Mouse (Mus musculus) lung, embryonic 14.5 days (tissue): ENCODE measurements around the gene Trp53. TPM values are rescaled to one million over a fixed set of nuclear protein-coding genes. Genes with fewer than 3 reads are reported as not detected.

ENCODE experiments used
- ATAC-seq: fragments of 200-750 bp; cut with Nextera tagmentation; 2 replicates; pipeline ENCODE4 v1.8.0; 2017; ENCODE audit warnings: mild to moderate bottlenecking, moderate TSS enrichment, moderate library complexity; ENCODE audit not compliant: insufficient read depth
- DNase-seq: peaks from one replicate; pipeline ENCODE4 v3.0.0-alpha.2; 2015
- H3K27ac ChIP-seq: fragments of 300-500 bp; sonication (generic); 2 replicates; pipeline ENCODE4 v1.5.1; 2014; ENCODE audit warnings: low read depth, mild to moderate bottlenecking, moderate library complexity
- H3K27me3 ChIP-seq: fragments of 300-500 bp; sonication (generic); 2 replicates; pipeline ENCODE4 v1.6.1; 2014; ENCODE audit warnings: low read length, control low read depth; ENCODE audit not compliant: insufficient read depth
- H3K36me3 ChIP-seq: fragments of 300-500 bp; sonication (generic); 2 replicates; pipeline ENCODE4 v1.6.1; 2014; ENCODE audit warnings: control low read depth; ENCODE audit not compliant: insufficient read depth
- H3K4me1 ChIP-seq: fragments of 300-500 bp; sonication (generic); 2 replicates; pipeline ENCODE4 v1.6.1; 2014; ENCODE audit warnings: antibody characterized with exemption, control low read depth; ENCODE audit not compliant: insufficient read depth
- H3K4me2 ChIP-seq: fragments of 300-500 bp; sonication (generic); 2 replicates; pipeline ENCODE4 v1.6.1; 2014; ENCODE audit warnings: mild to moderate bottlenecking
- H3K4me3 ChIP-seq: fragments of 300-500 bp; sonication (generic); 2 replicates; pipeline ENCODE4 v1.5.1; 2014; ENCODE audit warnings: low read depth, low read length
- H3K9ac ChIP-seq: fragments of 300-500 bp; sonication (generic); 2 replicates; pipeline ENCODE4 v1.6.1; 2014
- H3K9me3 ChIP-seq: fragments of 300-500 bp; sonication (generic); 2 replicates; pipeline ENCODE4 v1.6.1; 2016; ENCODE audit warnings: low read depth, low read length, control low read depth
- CTCF ChIP-seq: IDR thresholded peaks from 2 replicates; pipeline ENCODE4 v1.5.1; 2016; ENCODE audit warnings: antibody characterized with exemption, low read depth
- WGBS: fragments of 180-500 bp; shearing (Covaris S2); extraction: QIAGEN DNeasy Blood & Tissue Kit; methylation state at CpG from one replicate; pipeline ENCODE4 v1.1.7; 2014; 5-methylcytosine and 5-hydroxymethylcytosine counted together
- polyA plus RNA-seq: library from polyadenylated mRNA; unstranded; fragments of >200 nt; fragmentation: Nextera tagmentation; extraction: Ambion mirVana; gene quantifications from 2 replicates; pipeline ENCODE4 v1.2.1, GENCODE M21; 2014

The Trp53 gene
- polyA plus RNA-seq, 1 experiment from 2014 or later: 202 TPM

DNA sequence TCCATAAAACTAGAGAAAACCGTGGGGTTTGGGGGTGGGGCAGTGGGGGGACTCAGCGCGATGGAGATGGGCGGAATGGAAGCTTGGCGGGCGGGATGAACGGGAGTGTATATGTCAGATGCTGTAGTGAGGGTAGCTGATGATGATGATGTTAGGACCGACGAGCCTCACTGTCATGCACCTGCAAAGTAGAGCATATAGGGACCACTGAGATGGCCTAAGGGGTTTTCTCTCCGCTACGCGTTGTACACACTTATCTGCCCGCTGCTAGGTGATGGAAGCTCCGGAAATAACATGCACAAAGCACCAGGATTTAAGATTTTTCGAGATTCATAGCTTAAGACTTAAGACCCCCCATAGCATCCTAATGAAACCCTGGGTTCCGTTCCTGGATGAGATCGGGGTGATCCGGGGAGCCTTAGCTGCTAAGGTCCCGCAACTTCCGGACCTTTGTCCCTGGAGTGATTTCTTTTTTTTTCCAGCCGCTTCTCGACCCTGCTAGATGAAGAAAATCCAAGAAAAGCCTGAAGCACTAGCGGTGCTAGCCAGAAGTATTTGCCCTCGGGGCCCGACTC, 500 bp downstream of the Trp53 start:
- H3K9me3 ChIP-seq: no peaks in the 10 kb centered on the region
- H3K9ac ChIP-seq: peak overlapping the region; percentile 76
- peak; percentile 4; the same call in 1 of the 2 replicates for ATAC-seq
- peak overlapping the region; percentile 84 for H3K4me3 ChIP-seq
- H3K4me2 ChIP-seq: peak overlapping the region; percentile 63
- no peaks in the 10 kb centered on the region for H3K27me3 ChIP-seq
- peaks cover 29% of the 10 kb centered on the region for H3K36me3 ChIP-seq
- DNase-seq: peak; percentile 34
- under 1% methylated on average over 25 of the region's 25 CpGs for WGBS
- TF ChIP-seq CTCF: no peak
- peak overlapping the region; percentile 91 for H3K27ac ChIP-seq
- peaks cover 11% of the 10 kb centered on the region for H3K4me1 ChIP-seq

DNA sequence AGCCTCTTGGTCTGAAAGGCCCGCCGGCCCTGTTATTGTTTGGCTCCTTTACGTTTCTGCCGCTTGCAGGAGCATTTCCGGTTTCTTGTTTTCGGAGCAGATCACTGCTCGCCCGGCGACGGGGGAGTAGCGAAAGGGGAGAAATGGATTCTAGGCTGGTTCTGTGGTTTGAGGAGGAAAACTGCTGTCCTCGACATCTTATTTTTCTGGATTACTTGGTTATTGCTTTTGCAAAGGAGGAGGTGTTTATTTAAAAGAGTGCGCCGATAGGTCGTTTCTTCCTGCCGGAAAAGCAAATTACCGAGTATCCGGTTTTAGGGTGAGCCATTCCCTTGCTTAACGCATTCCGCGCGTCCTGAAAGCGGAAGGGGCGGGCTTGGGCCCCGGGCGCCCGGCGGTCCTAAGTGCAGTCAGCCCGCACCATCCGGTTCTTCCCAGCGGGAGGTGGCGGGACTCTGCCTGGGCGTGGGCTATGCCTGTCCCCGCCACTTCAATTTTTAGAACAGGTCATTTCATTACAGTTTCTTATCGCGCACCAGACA, 1.1 kb downstream of the Trp53 start:
- Histone ChIP-seq H3K4me1 (peaks cover 11% of the 10 kb centered on the region), H3K27ac (peak overlapping the region; percentile 91), H3K9ac (peak overlapping the region; percentile 76), H3K36me3 (peaks cover 27% of the 10 kb centered on the region), H3K4me3 (peak overlapping the region; percentile 84), H3K4me2 (peak overlapping the region; percentile 63), H3K27me3 (no peaks in the 10 kb centered on the region), H3K9me3 (no peaks in the 10 kb centered on the region)
- WGBS: under 1% methylated on average over 36 of the region's 36 CpGs
- DNase-seq: peak; percentile 97
- peak; percentile 82 for ATAC-seq
- TF ChIP-seq CTCF: no peak

DNA sequence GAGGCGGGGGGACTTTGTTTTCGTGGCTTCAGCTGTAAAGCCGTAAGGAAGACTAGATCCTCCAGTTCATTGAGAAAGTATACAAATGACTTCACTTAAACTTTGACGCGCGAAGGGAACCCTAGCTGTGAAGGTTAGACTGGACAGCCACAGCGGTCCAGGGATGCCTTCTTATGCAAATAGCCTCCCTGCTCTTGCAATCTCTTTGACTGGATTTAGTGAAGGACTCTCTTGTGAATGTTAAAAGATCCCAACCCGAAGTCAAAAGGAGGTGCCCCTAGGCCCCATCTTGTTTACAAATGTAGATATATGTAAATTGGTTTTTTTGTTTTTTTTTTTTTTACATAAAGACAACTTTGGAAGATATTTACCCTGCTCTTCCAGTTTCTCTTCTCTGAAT, 1.7 kb downstream of the Trp53 start:
- no peak for TF ChIP-seq CTCF
- DNase-seq: peak; percentile 53
- H3K4me3 ChIP-seq: peak overlapping the region; percentile 84
- peaks cover 26% of the 10 kb centered on the region for H3K36me3 ChIP-seq
- peaks cover 11% of the 10 kb centered on the region for H3K4me1 ChIP-seq
- H3K9me3 ChIP-seq: no peaks in the 10 kb centered on the region
- H3K27me3 ChIP-seq: no peaks in the 10 kb centered on the region
- peak overlapping the region; percentile 76 for H3K9ac ChIP-seq
- ATAC-seq: no peak
- H3K4me2 ChIP-seq: peak overlapping the region; percentile 63
- peak overlapping the region; percentile 91 for H3K27ac ChIP-seq
- WGBS: 2% methylated on average over 8 of the region's 8 CpGs

DNA sequence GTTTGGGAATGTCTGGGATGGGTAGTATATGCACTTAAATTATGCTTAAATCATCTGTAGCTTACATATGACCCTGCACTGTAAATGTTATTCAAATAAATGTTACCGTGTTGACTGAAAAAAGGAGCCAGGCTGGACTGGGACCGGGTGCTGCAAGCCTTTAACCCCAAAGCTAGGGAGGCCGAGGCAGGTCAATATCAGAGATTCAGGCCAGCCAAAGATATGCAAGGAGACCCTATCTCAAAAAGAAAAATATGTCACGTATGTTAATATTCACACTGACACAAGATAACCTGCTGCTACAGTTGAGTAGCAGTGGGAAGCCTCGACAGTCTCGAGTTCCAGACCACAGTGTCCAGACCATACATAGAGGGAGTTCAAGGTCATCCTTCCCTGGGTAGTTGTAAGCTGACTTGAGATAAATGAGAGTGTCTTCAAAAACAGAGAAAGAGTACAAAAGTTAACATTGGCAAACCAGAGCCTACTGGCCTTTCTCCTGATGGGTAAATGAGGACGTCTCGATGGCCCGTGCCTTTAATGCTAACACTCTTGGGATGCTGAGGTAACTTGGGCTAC, 2.2 kb downstream of the Trp53 start:
- no peak for ATAC-seq
- peak overlapping the region; percentile 76 for H3K9ac ChIP-seq
- peak overlapping the region; percentile 84 for H3K4me3 ChIP-seq
- TF ChIP-seq CTCF: no peak
- WGBS: 57% methylated on average over 9 of the region's 9 CpGs
- no peaks in the 10 kb centered on the region for H3K9me3 ChIP-seq
- H3K27me3 ChIP-seq: no peaks in the 10 kb centered on the region
- DNase-seq: no peak
- peaks cover 11% of the 10 kb centered on the region for H3K4me1 ChIP-seq
- peak overlapping the region; percentile 63 for H3K4me2 ChIP-seq
- peaks cover 27% of the 10 kb centered on the region for H3K36me3 ChIP-seq
- no peak overlapping the region; the same call in 1 of the 2 replicates for H3K27ac ChIP-seq

DNA sequence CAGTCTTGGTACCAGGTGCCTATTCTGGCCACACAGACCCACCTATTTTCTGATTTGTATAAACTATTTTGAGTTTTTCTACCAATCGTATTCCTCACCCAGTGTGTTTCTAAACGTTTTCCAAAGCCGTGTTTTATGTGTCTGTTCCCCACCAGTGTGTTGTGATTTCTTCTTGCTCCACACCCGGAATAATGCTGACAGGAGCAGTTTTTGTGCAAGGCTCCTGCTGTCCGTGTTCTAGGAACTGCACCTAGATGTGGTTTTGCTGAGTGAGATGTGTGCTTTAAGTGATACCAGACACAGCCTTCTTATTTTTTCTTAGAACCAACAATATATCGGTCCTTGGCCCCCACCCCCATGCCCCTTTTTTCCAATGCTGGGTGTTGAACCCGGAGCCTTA, 3.8 kb downstream of the Trp53 start:
- no peak for DNase-seq
- Histone ChIP-seq H3K4me3 (no peak overlapping the region), H3K9me3 (no peaks in the 10 kb centered on the region), H3K27ac (no peak overlapping the region), H3K9ac (no peak overlapping the region), H3K4me1 (peaks cover 4% of the 10 kb centered on the region; the same call in 1 of the 2 replicates), H3K27me3 (no peaks in the 10 kb centered on the region), H3K4me2 (no peak overlapping the region), H3K36me3 (peaks cover 44% of the 10 kb centered on the region)
- no peak for TF ChIP-seq CTCF
- no peak for ATAC-seq
- 80% methylated on average over 7 of the region's 7 CpGs for WGBS

DNA sequence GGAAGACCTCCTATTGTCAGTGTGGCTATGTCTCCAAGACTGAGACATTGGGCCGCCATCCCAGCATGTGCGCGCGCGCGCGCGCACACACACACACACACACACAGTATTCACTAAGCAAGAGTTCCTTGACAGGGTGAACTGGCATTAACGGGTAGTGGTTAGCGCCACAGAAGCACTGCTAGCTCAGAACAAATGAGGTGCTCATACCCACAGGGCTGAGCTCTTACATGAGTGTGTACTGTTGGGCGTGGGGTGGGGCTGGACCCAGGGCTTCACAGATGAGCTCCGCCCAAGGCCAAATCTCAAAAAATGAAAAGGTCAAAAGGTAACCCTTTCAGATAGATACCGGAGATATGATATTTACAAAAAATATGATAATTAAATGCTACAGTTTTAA, 4.8 kb downstream of the Trp53 start:
- Histone ChIP-seq H3K4me3 (no peak overlapping the region), H3K4me2 (no peak overlapping the region), H3K27ac (no peak overlapping the region), H3K4me1 (peaks cover 4% of the 10 kb centered on the region; the same call in 1 of the 2 replicates), H3K9me3 (no peaks in the 10 kb centered on the region), H3K27me3 (no peaks in the 10 kb centered on the region), H3K36me3 (peaks cover 53% of the 10 kb centered on the region), H3K9ac (no peak overlapping the region)
- ATAC-seq (no peak), DNase-seq (no peak)
- 94% methylated on average over 13 of the region's 13 CpGs for WGBS
- TF ChIP-seq CTCF: no peak

DNA sequence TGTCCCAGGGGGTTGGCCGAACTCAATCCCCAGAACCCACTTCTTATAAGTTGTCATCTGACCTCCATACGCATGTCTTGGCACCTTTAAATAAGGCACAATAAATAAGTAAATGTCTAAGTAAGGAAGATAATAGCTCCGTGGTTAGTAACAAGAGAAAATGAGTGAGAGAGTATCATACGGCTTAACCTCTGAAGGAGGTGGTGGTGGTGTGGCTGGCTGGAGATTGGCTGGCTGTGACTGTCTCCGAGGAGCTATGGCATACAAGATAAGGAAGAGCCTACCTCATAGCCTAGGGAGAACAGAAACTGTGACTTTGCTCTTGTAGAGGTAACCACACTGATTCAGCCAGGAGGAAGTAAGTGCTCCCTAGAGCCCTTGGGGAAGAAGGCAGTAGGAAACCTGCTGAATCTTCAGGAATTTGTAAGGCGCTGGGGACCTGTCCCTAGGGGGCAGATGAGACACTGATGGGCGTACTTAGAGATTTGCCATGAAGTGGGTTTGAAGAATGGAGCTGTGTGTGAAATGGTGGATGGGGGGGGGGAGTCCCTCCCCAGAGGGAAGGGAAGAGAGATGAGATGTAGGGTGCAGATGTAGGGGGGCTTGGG, 5.7 kb downstream of the Trp53 start:
- H3K27me3 ChIP-seq: no peaks in the 10 kb centered on the region
- no peak overlapping the region for H3K4me3 ChIP-seq
- WGBS: 71% methylated on average over 7 of the region's 7 CpGs
- H3K4me1 ChIP-seq: peaks cover 4% of the 10 kb centered on the region; the same call in 1 of the 2 replicates
- no peak overlapping the region for H3K9ac ChIP-seq
- peaks cover 62% of the 10 kb centered on the region for H3K36me3 ChIP-seq
- no peak for DNase-seq
- no peak overlapping the region for H3K4me2 ChIP-seq
- H3K27ac ChIP-seq: no peak overlapping the region
- ATAC-seq: no peak
- TF ChIP-seq CTCF: no peak
- no peaks in the 10 kb centered on the region for H3K9me3 ChIP-seq
